Mouse (Mus musculus) testis, adult 2 months (tissue): ENCODE results near the gene Scn8a.

Source experiments
- CTCF ChIP-seq: fragments of 200-500 bp; IDR thresholded peaks from 2 replicates; pipeline ENCODE4 v1.5.1; 2012; ENCODE audit warnings: low read depth, mild to moderate bottlenecking, inconsistent platforms, low read length, moderate library complexity; ENCODE audit not compliant: control insufficient read depth, insufficient read depth, insufficient replicate concordance
- POLR2A ChIP-seq: fragments of 200-500 bp; IDR thresholded peaks from 2 replicates; pipeline ENCODE4 v1.6.1; 2012; ENCODE audit warnings: low read depth, mild to moderate bottlenecking, inconsistent platforms, low read length, moderate library complexity; ENCODE audit not compliant: control insufficient read depth

DNA sequence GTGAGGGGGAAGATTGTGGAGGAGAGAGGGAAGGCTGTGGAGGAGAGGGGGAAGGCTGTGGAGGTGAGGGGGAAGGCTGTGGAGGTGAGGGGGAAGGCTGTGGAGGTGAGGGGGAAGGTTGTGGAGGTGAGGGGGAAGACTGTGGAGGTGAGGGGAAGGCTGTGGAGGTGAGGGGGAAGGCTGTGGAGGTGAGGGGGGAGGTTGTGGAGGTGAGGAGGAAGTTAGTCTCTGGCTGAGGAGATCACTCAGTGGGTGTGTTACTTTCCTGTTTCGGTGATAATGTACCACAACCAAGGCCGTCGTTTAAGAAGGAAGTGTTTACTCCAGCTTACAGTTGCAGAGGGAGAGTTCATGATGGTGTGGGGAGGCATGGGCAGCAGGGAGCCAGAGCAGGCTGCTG, 12.1 kb upstream of the Scn8a start:
- no peak for TF ChIP-seq CTCF
- TF ChIP-seq POLR2A: no peak
